Mouse (Mus musculus) thymus, adult 2 months (tissue): ENCODE results near the gene Fgf15. TPM values are rescaled to one million over a fixed set of nuclear protein-coding genes. Genes with fewer than 3 reads are reported as not detected.

ENCODE experiments used
- DNase-seq: peaks from one replicate; pipeline ENCODE4 v3.0.0; 2021
- H3K27ac ChIP-seq: fragments of 200-500 bp; 2 replicates; pipeline ENCODE4 v1.5.1; 2012; ENCODE audit warnings: low read length, control low read depth; ENCODE audit not compliant: control insufficient read depth, insufficient read depth
- H3K27me3 ChIP-seq: fragments of 200-500 bp; 2 replicates; pipeline ENCODE4 v1.6.1; 2012; ENCODE audit warnings: mild to moderate bottlenecking, low read length, moderate library complexity, mixed read lengths; ENCODE audit not compliant: control insufficient read depth, insufficient read depth
- H3K36me3 ChIP-seq: fragments of 200-500 bp; 2 replicates; pipeline ENCODE4 v1.6.1; 2012; ENCODE audit warnings: mild to moderate bottlenecking, low read length, moderate library complexity; ENCODE audit not compliant: control insufficient read depth, insufficient read depth
- H3K4me1 ChIP-seq: fragments of 200-500 bp; replicated peaks from 2 replicates; pipeline ENCODE4 v1.6.1; 2012; ENCODE audit warnings: low read length; ENCODE audit not compliant: control insufficient read depth, insufficient read depth
- H3K4me3 ChIP-seq: fragments of 200-500 bp; 2 replicates; pipeline ENCODE4 v1.5.1; 2012; ENCODE audit warnings: mild to moderate bottlenecking, low read length, control low read depth, moderate library complexity; ENCODE audit not compliant: control insufficient read depth, insufficient read depth
- CTCF ChIP-seq: fragments of 200-500 bp; IDR thresholded peaks from 2 replicates; pipeline ENCODE4 v1.5.1; 2012; ENCODE audit warnings: mild to moderate bottlenecking, control low read depth, low read length, moderate library complexity, borderline replicate concordance; ENCODE audit not compliant: control insufficient read depth, poor library complexity, insufficient read depth; ENCODE audit errors: extremely low read depth
- POLR2A ChIP-seq: fragments of 200-500 bp; IDR thresholded peaks from 2 replicates; pipeline ENCODE4 v1.6.1; 2012; ENCODE audit warnings: mild to moderate bottlenecking, low read length, control low read depth, moderate library complexity; ENCODE audit not compliant: control insufficient read depth, poor library complexity, insufficient read depth; ENCODE audit errors: extremely low read depth
- WGBS: fragments of 180-500 bp; shearing (Covaris S2); methylation state at CpG from one replicate; pipeline ENCODE4 v1.1.7; 2018; 5-methylcytosine and 5-hydroxymethylcytosine counted together
- polyA plus RNA-seq: library from polyadenylated mRNA; depleted of rRNA; stranded (reverse); fragments of >200 nt; gene quantifications from 2 replicates; pipeline ENCODE4 v1.2.3, GENCODE M21; 2012

Fgf15 gene
- polyA plus RNA-seq, 1 experiment, result 0.42 TPM

DNA sequence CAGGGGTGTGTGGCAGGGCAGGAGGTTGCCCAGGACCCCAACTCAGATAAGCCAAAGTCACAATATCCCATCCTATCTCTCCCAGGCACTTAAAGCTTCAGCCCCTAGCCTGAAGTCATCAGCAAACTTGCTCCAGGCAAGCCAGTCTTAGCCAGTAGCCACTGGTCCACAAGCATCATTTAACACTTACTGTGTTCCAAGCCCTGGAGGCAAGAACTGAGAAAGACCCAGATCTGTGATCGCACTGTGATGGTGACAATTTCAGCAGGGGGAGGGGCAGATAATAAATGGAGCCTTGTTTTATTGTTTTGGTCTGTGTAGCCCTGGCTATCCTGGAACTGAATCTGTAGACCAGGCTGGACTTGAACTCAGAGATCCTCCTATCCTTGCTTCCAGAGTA, 37.6 kb upstream of the Fgf15 start:
- no peaks in the 10 kb centered on the region for H3K36me3 ChIP-seq
- H3K27me3 ChIP-seq, result peaks cover 6% of the 10 kb centered on the region; the same call in 1 of the 2 replicates
- 0 out of 2 replicates have a peak, but pooled peaks cover 3% of the 10 kb centered on the region for H3K4me1 ChIP-seq
- TF ChIP-seq POLR2A (no peak), CTCF (no peak)
- DNase-seq, result no peak
- WGBS, result 100% methylated on average over 1 of the region's 1 CpGs
- no peak overlapping the region for H3K4me3 ChIP-seq
- H3K27ac ChIP-seq, result no peak overlapping the region

DNA sequence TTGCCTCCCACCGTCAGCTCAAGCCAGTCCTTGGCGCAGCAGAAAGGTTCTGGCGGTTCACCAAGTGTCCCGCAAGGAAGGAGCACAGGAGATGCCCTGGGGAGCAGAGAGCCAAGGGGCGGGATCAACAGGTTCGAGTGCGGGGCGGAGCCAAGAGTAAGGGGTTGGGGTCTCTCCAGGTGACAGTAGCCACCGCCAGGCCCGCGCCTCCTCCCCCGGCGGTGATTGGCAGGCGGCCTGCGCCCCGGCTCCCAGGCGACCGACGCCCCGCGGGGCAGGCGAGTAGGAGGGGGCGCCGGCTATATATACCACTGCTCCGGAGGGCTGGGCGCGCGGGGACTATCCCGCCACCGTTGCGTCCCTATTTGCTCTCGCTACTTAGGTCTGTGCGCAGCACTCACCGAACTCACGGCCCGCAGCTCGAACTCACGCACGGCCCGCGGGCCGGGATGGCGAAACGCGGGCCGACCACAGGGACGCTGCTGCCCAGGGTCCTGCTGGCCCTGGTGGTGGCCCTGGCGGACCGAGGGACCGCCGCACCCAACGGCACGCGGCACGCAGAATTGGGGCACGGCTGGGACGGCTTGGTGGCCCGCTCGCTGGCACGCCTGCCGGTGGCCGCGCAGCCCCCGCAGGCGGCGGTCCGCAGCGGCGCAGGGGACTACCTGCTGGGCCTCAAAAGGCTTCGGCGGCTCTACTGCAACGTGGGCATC, 35.1 kb upstream of the Fgf15 start:
- no peak overlapping the region for H3K27ac ChIP-seq
- no peaks in the 10 kb centered on the region for H3K36me3 ChIP-seq
- TF ChIP-seq POLR2A, result no peak
- no peak for TF ChIP-seq CTCF
- no peak for DNase-seq
- 7% methylated on average over 72 of the region's 72 CpGs for WGBS
- peaks cover 6% of the 10 kb centered on the region; the same call in 1 of the 2 replicates for H3K27me3 ChIP-seq
- no peak overlapping the region for H3K4me3 ChIP-seq
- H3K4me1 ChIP-seq, result 0 out of 2 replicates have a peak, but pooled peaks cover 3% of the 10 kb centered on the region

DNA sequence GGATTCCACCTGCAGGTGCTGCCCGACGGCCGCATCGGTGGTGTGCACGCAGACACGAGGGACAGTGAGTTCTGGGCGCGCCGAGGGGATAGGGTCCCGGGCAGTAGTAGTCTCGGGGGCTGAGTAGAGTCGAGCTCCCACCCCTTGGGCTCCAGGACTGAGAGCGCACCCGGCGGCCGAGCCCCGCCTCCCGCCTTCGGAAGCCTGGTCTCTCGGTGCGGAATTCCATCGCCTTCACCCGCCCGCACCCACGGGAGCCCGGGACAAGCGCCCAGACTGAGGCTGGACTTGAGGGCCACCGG, 34.6 kb upstream of the Fgf15 start:
- 0 out of 2 replicates have a peak, but pooled peaks cover 3% of the 10 kb centered on the region for H3K4me1 ChIP-seq
- no peak for DNase-seq
- H3K27me3 ChIP-seq, result peaks cover 6% of the 10 kb centered on the region; the same call in 1 of the 2 replicates
- 8% methylated on average over 28 of the region's 28 CpGs for WGBS
- no peak for TF ChIP-seq POLR2A
- no peaks in the 10 kb centered on the region for H3K36me3 ChIP-seq
- no peak overlapping the region for H3K27ac ChIP-seq
- no peak overlapping the region for H3K4me3 ChIP-seq

DNA sequence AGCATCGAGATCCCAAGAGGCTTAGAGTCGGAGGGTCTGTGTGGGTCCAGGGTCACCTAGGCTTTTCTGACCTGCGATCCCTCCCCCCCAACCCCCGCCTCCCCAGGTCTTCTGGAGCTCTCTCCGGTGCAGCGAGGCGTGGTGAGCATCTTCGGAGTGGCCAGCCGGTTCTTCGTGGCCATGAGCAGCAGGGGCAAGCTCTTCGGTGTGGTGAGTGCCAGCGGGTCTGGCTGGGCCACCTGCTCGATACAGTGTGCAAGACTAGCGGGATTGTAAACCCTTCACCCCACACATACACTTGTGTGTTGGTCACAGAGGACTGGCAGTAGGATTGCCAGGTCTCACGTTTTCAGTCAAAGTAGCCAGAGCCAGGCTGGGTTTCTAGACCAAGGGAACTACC, 34.2 kb upstream of the Fgf15 start:
- 6% methylated on average over 15 of the region's 15 CpGs for WGBS

DNA sequence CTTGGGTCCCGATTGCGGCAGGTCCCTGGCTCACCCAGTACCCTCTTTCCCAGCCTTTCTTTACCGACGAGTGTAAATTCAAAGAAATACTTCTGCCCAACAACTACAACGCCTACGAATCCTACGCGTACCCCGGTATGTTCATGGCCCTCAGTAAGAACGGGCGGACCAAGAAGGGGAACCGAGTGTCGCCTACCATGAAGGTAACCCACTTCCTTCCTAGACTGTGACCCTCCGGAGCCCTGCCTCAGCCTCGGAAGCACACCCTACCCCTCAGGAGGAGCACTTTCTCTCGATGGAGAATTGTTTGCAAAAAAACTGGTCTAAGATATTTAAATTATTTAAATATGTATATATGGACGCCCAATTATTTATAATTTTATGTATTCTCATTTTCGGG, 33.6 kb upstream of the Fgf15 start:
- TF ChIP-seq POLR2A (no peak), CTCF (no peak)
- H3K36me3 ChIP-seq, result no peaks in the 10 kb centered on the region
- no peak overlapping the region for H3K27ac ChIP-seq
- no peak overlapping the region for H3K4me3 ChIP-seq
- no peaks in the 10 kb centered on the region for H3K4me1 ChIP-seq
- WGBS, result 1% methylated on average over 18 of the region's 18 CpGs
- H3K27me3 ChIP-seq, result peaks cover 6% of the 10 kb centered on the region; the same call in 1 of the 2 replicates
- no peak for DNase-seq

More for the DNA sequence above, 34.2 kb upstream of the Fgf15 start:
- no peak overlapping the region for H3K27ac ChIP-seq
- no peak for DNase-seq
- TF ChIP-seq POLR2A (no peak), CTCF (no peak)
- H3K4me3 ChIP-seq, result no peak overlapping the region
- H3K36me3 ChIP-seq, result no peaks in the 10 kb centered on the region
- H3K27me3 ChIP-seq, result peaks cover 6% of the 10 kb centered on the region; the same call in 1 of the 2 replicates
- H3K4me1 ChIP-seq, result 0 out of 2 replicates have a peak, but pooled peaks cover 3% of the 10 kb centered on the region

DNA sequence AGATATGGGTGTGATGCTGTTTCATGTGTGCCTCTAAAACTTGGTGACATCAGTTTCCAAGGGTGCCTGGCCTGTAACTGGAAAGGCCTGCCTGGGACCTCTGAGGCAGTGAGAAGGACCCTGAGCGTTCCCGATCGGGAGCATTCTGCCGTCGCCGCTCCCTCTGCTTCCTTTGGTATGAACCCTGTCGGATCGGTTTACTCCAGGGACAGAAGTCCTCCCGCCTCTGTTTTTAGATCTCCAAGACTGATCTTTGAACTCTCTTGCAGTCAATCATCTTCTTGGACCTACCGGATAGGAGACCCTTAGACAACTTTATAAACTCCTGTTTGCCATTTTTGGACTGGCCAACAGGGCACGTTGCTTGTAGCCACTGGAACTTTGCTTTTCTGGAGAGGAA, 33.1 kb upstream of the Fgf15 start:
- TF ChIP-seq CTCF, result no peak
- no peak for TF ChIP-seq POLR2A
- no peaks in the 10 kb centered on the region for H3K36me3 ChIP-seq
- peaks cover 6% of the 10 kb centered on the region; the same call in 1 of the 2 replicates for H3K27me3 ChIP-seq
- H3K4me3 ChIP-seq, result no peak overlapping the region
- no peak for DNase-seq
- WGBS, result 13% methylated on average over 11 of the region's 11 CpGs
- H3K4me1 ChIP-seq, result no peaks in the 10 kb centered on the region
- no peak overlapping the region for H3K27ac ChIP-seq
